ENCODE assay signal across 20 mouse cellular contexts in genomic region chr4:15359992-15360391, GRCm38 (mm10).
DNase-seq lines count a peak whose midpoint lies in the region; ATAC-seq and TF ChIP-seq lines count a peak whose summit lies in the region.
"Had no signal": no experiment of that assay in that cellular context is flagged by ENCODE, and none has a peak within 500 bp of the region (broad histone marks: within the 10 kb centered on the region; RNA-seq: fewer than 3 reads in every experiment).

No protein-coding gene starts in this region.

- no peaks in the 10 kb centered on the region for H3K36me3 ChIP-seq in forebrain, embryonic 15.5 days
- no peaks in the 10 kb centered on the region for H3K36me3 ChIP-seq in forebrain, embryonic 11.5 days (ENCODE audit: control insufficient read depth, insufficient read depth, low read length)
- H3K36me3 ChIP-seq in midbrain, embryonic 12.5 days, result no peaks in the 10 kb centered on the region
- no peaks in the 10 kb centered on the region for H3K36me3 ChIP-seq in midbrain, postnatal 0 days (ENCODE audit: insufficient read depth, low read length)
- no peaks in the 10 kb centered on the region for H3K36me3 ChIP-seq in midbrain, embryonic 13.5 days
- no peaks in the 10 kb centered on the region for H3K36me3 ChIP-seq in midbrain, embryonic 15.5 days (replicated peaks)
- H3K36me3 ChIP-seq: hindbrain, embryonic 13.5 days; intestine, embryonic 15.5 days had no signal

- no peak for TF ChIP-seq CTCF in midbrain, postnatal 0 days (IDR thresholded peaks at IDR 0.05)

- no peaks in the 10 kb centered on the region for H3K27me3 ChIP-seq in forebrain, embryonic 15.5 days
- no peaks in the 10 kb centered on the region for H3K27me3 ChIP-seq in forebrain, embryonic 11.5 days (ENCODE audit: control insufficient read depth, insufficient read depth, low read length)
- H3K27me3 ChIP-seq in midbrain, embryonic 12.5 days, result no peaks in the 10 kb centered on the region
- H3K27me3 ChIP-seq in midbrain, postnatal 0 days (ENCODE audit: insufficient read depth, low read length), result no peaks in the 10 kb centered on the region
- no peaks in the 10 kb centered on the region for H3K27me3 ChIP-seq in midbrain, embryonic 13.5 days
- H3K27me3 ChIP-seq in midbrain, embryonic 15.5 days (replicated peaks), result no peaks in the 10 kb centered on the region
- H3K27me3 ChIP-seq: hindbrain, embryonic 13.5 days; intestine, embryonic 15.5 days had no signal

- H3K9me3 ChIP-seq in forebrain, embryonic 15.5 days, result no peaks in the 10 kb centered on the region
- no peaks in the 10 kb centered on the region for H3K9me3 ChIP-seq in forebrain, embryonic 11.5 days (ENCODE audit: control insufficient read depth, low read length)
- H3K9me3 ChIP-seq in midbrain, embryonic 12.5 days, result no peaks in the 10 kb centered on the region
- no peaks in the 10 kb centered on the region for H3K9me3 ChIP-seq in midbrain, postnatal 0 days (ENCODE audit: low read length)
- no peaks in the 10 kb centered on the region for H3K9me3 ChIP-seq in midbrain, embryonic 13.5 days
- no peaks in the 10 kb centered on the region for H3K9me3 ChIP-seq in midbrain, embryonic 15.5 days
- H3K9me3 ChIP-seq: hindbrain, embryonic 13.5 days; intestine, embryonic 15.5 days had no signal

- ATAC-seq in forebrain, embryonic 15.5 days (replicated peaks), result peak; percentile 63; the same call in 1 of the 2 replicates
- ATAC-seq in forebrain, embryonic 11.5 days (replicated peaks; ENCODE audit: low FRiP score), result no peak
- 0 out of 2 replicates have a peak, but pooled peaks have one; percentile 34 for ATAC-seq in midbrain, embryonic 12.5 days (ENCODE audit: low FRiP score, low read depth)
- no peak for ATAC-seq in midbrain, postnatal 0 days (ENCODE audit: low FRiP score)
- ATAC-seq in midbrain, embryonic 13.5 days, result peak; percentile 90
- ATAC-seq in midbrain, embryonic 15.5 days (replicated peaks), result peak; percentile 90
- ATAC-seq: CD4-positive, CD25-positive, alpha-beta regulatory T cell, adult 4 months; hindbrain, embryonic 16.5 days; intestine, embryonic 15.5 days had no signal

- H3K4me1 ChIP-seq in forebrain, embryonic 15.5 days, result no peaks in the 10 kb centered on the region
- no peaks in the 10 kb centered on the region for H3K4me1 ChIP-seq in forebrain, embryonic 11.5 days (replicated peaks; ENCODE audit: control insufficient read depth, insufficient read depth, low read length)
- H3K4me1 ChIP-seq in midbrain, embryonic 12.5 days, result no peaks in the 10 kb centered on the region
- H3K4me1 ChIP-seq in midbrain, postnatal 0 days (ENCODE audit: insufficient read depth, low read length), result no peaks in the 10 kb centered on the region
- peaks cover 3% of the 10 kb centered on the region; the same call in 1 of the 2 replicates for H3K4me1 ChIP-seq in midbrain, embryonic 13.5 days (replicated peaks)
- no peaks in the 10 kb centered on the region for H3K4me1 ChIP-seq in midbrain, embryonic 15.5 days
- H3K4me1 ChIP-seq: hindbrain, embryonic 13.5 days; intestine, embryonic 15.5 days had no signal

- H3K27ac ChIP-seq in forebrain, embryonic 15.5 days (replicated peaks), result no peak overlapping the region
- no peak overlapping the region for H3K27ac ChIP-seq in forebrain, embryonic 11.5 days (ENCODE audit: low read depth, low read length)
- no peak overlapping the region for H3K27ac ChIP-seq in midbrain, embryonic 12.5 days (replicated peaks)
- H3K27ac ChIP-seq in midbrain, postnatal 0 days (ENCODE audit: low read depth, low read length), result no peak overlapping the region
- no peak overlapping the region for H3K27ac ChIP-seq in midbrain, embryonic 13.5 days
- H3K27ac ChIP-seq in midbrain, embryonic 15.5 days, result peak overlapping the region; percentile 13; the same call in 1 of the 2 replicates
- H3K27ac ChIP-seq: heart, adult 2 months; hindbrain, embryonic 13.5 days; intestine, embryonic 15.5 days had no signal

- 75% methylated on average over 2 of the region's 2 CpGs for WGBS in forebrain, embryonic 15.5 days
- WGBS in forebrain, embryonic 11.5 days, result 87% methylated on average over 2 of the region's 2 CpGs
- WGBS in midbrain, embryonic 12.5 days, result 70% methylated on average over 2 of the region's 2 CpGs
- 63% methylated on average over 2 of the region's 2 CpGs for WGBS in midbrain, postnatal 0 days
- 50% methylated on average over 2 of the region's 2 CpGs for WGBS in midbrain, embryonic 13.5 days
- WGBS in midbrain, embryonic 15.5 days, result 41% methylated on average over 2 of the region's 2 CpGs

- DNase-seq in forebrain, embryonic 11.5 days (ENCODE audit: low spot score), result no peak
- no peak for DNase-seq in midbrain, postnatal 0 days (ENCODE audit: low spot score)
- DNase-seq in urinary bladder, postnatal 4 days (ENCODE audit: low spot score in 2 of 2), result no peak
- DNase-seq in heart, adult 8-10 months (ENCODE audit: low spot score), result no peak
- DNase-seq: adrenal gland, adult 2 months; adrenal gland, postnatal 14 days; cerebellum, adult 11-12 months; cerebellum, adult 8-10 months; cerebellum, postnatal 10 days; gastrocnemius, postnatal 25 days; heart, adult 2 months had no signal

- no peak overlapping the region for H3K4me3 ChIP-seq in forebrain, embryonic 15.5 days
- H3K4me3 ChIP-seq in forebrain, embryonic 11.5 days (ENCODE audit: low read depth, low read length), result no peak overlapping the region
- H3K4me3 ChIP-seq in midbrain, embryonic 12.5 days, result no peak overlapping the region
- H3K4me3 ChIP-seq in midbrain, postnatal 0 days (ENCODE audit: low read depth, low read length), result no peak overlapping the region
- H3K4me3 ChIP-seq in midbrain, embryonic 13.5 days (replicated peaks), result no peak overlapping the region
- H3K4me3 ChIP-seq in midbrain, embryonic 15.5 days, result no peak overlapping the region
- H3K4me3 ChIP-seq: heart, adult 2 months; hindbrain, embryonic 13.5 days; intestine, embryonic 15.5 days had no signal

- no peak overlapping the region for H3K9ac ChIP-seq in forebrain, embryonic 15.5 days (replicated peaks)
- H3K9ac ChIP-seq in forebrain, embryonic 11.5 days (ENCODE audit: low read length), result no peak overlapping the region
- H3K9ac ChIP-seq in midbrain, embryonic 12.5 days (replicated peaks), result no peak overlapping the region
- H3K9ac ChIP-seq in midbrain, postnatal 0 days (replicated peaks; ENCODE audit: low read length, poor library complexity, severe bottlenecking), result no peak overlapping the region
- H3K9ac ChIP-seq in midbrain, embryonic 13.5 days (replicated peaks), result no peak overlapping the region
- H3K9ac ChIP-seq in midbrain, embryonic 15.5 days, result no peak overlapping the region
- H3K9ac ChIP-seq: hindbrain, embryonic 13.5 days; intestine, embryonic 15.5 days had no signal

- no peak overlapping the region for H3K4me2 ChIP-seq in forebrain, embryonic 15.5 days (replicated peaks)
- no peak overlapping the region for H3K4me2 ChIP-seq in forebrain, embryonic 11.5 days (ENCODE audit: low read depth, low read length, severe bottlenecking)
- no peak overlapping the region for H3K4me2 ChIP-seq in midbrain, embryonic 12.5 days (replicated peaks)
- H3K4me2 ChIP-seq in midbrain, postnatal 0 days (ENCODE audit: low read depth, low read length, poor library complexity, severe bottlenecking), result no peak overlapping the region
- H3K4me2 ChIP-seq in midbrain, embryonic 13.5 days (replicated peaks), result no peak overlapping the region
- H3K4me2 ChIP-seq in midbrain, embryonic 15.5 days, result no peak overlapping the region
- H3K4me2 ChIP-seq: heart, embryonic 11.5 days; hindbrain, embryonic 13.5 days; intestine, embryonic 15.5 days had no signal

Comparison
In these comparisons a context has a peak if more than half of its experiments do, and no peak if none do; other contexts are left out.
1. ATAC-seq: peak in forebrain, embryonic 15.5 days (single experiment), midbrain, embryonic 12.5 days (single experiment), midbrain, embryonic 13.5 days (single experiment) and midbrain, embryonic 15.5 days (single experiment); none in forebrain, embryonic 11.5 days (single experiment) and midbrain, postnatal 0 days (single experiment).